ENCODE assay signal across 28 mouse cellular contexts in the genomic region with DNA sequence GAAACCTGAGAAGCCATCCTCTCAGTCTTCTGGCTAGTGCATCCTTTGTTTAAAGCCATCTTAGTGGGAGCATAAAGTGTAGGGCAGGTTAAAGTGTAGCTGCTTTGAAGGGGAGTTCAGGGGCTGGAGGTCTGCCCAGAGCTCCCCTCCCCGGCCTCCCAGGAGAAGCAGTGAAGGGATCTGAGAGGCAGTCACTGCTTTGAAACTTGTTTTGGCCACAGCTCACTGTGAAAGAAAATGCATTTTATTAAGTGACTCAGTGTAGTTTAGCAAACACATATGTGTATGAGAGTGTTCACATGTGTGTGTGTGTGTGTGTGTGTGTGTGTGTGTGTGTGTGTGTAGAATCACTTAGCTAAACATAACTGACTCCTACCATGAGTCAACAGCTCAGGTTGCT.
DNase-seq lines count a peak whose midpoint lies in the region; ATAC-seq and TF ChIP-seq lines count a peak whose summit lies in the region.
"Had no signal": no experiment of that assay in that cellular context is flagged by ENCODE, and none has a peak within 500 bp of the region (broad histone marks: within the 10 kb centered on the region; RNA-seq: fewer than 3 reads in every experiment).

No protein-coding gene starts in this region.

- POLR2A ChIA-PET in Patski (lab: Charles Lee) = no interaction called here

- TF ChIP-seq CTCF in Patski (IDR thresholded peaks at IDR 0.05) = no peak

- WGBS in kidney, embryonic 14.5 days = 30% methylated on average over 1 of the region's 1 CpGs
- WGBS in limb, embryonic 12.5 days = 38% methylated on average over 1 of the region's 1 CpGs
- WGBS in limb, embryonic 10.5 days = 56% methylated on average over 1 of the region's 1 CpGs
- 37% methylated on average over 1 of the region's 1 CpGs for WGBS in embryonic facial prominence, embryonic 14.5 days

- H3K4me3 ChIP-seq in kidney, embryonic 14.5 days (ENCODE audit: low read length) = no peak overlapping the region
- no peak overlapping the region for H3K4me3 ChIP-seq in limb, embryonic 12.5 days (replicated peaks)
- no peak overlapping the region for H3K4me3 ChIP-seq in limb, embryonic 10.5 days
- H3K4me3 ChIP-seq in embryonic facial prominence, embryonic 14.5 days (ENCODE audit: low read depth, low read length) = no peak overlapping the region
- H3K4me3 ChIP-seq: heart, embryonic 13.5 days; hindbrain, embryonic 12.5 days; liver, embryonic 15.5 days; megakaryocyte, embryonic 14.5 days; myocyte; neural tube, embryonic 13.5 days had no signal

- H3K9me3 ChIP-seq in kidney, embryonic 14.5 days (ENCODE audit: control insufficient read depth, low read length) = no peaks in the 10 kb centered on the region
- H3K9me3 ChIP-seq in limb, embryonic 12.5 days = no peaks in the 10 kb centered on the region
- no peaks in the 10 kb centered on the region for H3K9me3 ChIP-seq in limb, embryonic 10.5 days (replicated peaks)
- H3K9me3 ChIP-seq in embryonic facial prominence, embryonic 14.5 days (ENCODE audit: control insufficient read depth, low read length) = no peaks in the 10 kb centered on the region
- H3K9me3 ChIP-seq: heart, embryonic 13.5 days; hindbrain, embryonic 12.5 days; liver, embryonic 15.5 days; neural tube, embryonic 13.5 days had no signal

- CTCF ChIA-PET in Patski (lab: Charles Lee) = interaction anchor here (1.7 kb wide), 1 partner anchor 18 kb away, joined by 5 read pairs; no protein-coding TSS in a partner anchor

- H3K4me2 ChIP-seq in kidney, embryonic 14.5 days (replicated peaks; ENCODE audit: low read depth, low read length) = no peak overlapping the region
- H3K4me2 ChIP-seq in limb, embryonic 12.5 days = no peak overlapping the region
- H3K4me2 ChIP-seq in embryonic facial prominence, embryonic 14.5 days (ENCODE audit: low read depth, low read length) = no peak overlapping the region
- H3K4me2 ChIP-seq: heart, embryonic 13.5 days; hindbrain, embryonic 12.5 days; liver, embryonic 15.5 days; neural tube, embryonic 13.5 days had no signal

- no peaks in the 10 kb centered on the region for H3K27me3 ChIP-seq in kidney, embryonic 14.5 days (ENCODE audit: control insufficient read depth, insufficient read depth, low read length)
- H3K27me3 ChIP-seq in limb, embryonic 12.5 days = no peaks in the 10 kb centered on the region
- H3K27me3 ChIP-seq in limb, embryonic 10.5 days (ENCODE audit: low read depth, poor library complexity, severe bottlenecking) = no peaks in the 10 kb centered on the region
- no peaks in the 10 kb centered on the region for H3K27me3 ChIP-seq in Patski
- no peaks in the 10 kb centered on the region for H3K27me3 ChIP-seq in embryonic facial prominence, embryonic 14.5 days (replicated peaks; ENCODE audit: control insufficient read depth, insufficient read depth, low read length)
- H3K27me3 ChIP-seq: heart, embryonic 13.5 days; liver, embryonic 15.5 days; megakaryocyte, embryonic 14.5 days had no signal

- H3K27ac ChIP-seq in kidney, embryonic 14.5 days (ENCODE audit: low read depth, low read length) = no peak overlapping the region
- peak overlapping the region; percentile 31; the same call in 1 of the 2 replicates for H3K27ac ChIP-seq in limb, embryonic 12.5 days
- no peak overlapping the region for H3K27ac ChIP-seq in limb, embryonic 10.5 days
- no peak overlapping the region for H3K27ac ChIP-seq in embryonic facial prominence, embryonic 14.5 days (replicated peaks; ENCODE audit: low read depth, low read length)
- H3K27ac ChIP-seq: heart, embryonic 13.5 days; hindbrain, embryonic 12.5 days; liver, embryonic 15.5 days; neural tube, embryonic 13.5 days had no signal

- no peak for DNase-seq in kidney, postnatal 25 days
- DNase-seq in limb, embryonic 10.5 days (ENCODE audit: low spot score) = no peak
- DNase-seq in Patski (ENCODE audit: low read depth, low spot score) = peak; percentile 49
- peak; percentile 33 for DNase-seq in embryonic facial prominence, embryonic 14.5 days (ENCODE audit: low spot score)
- DNase-seq in left cerebral cortex, adult 11 months (ENCODE audit: low spot score) = no peak
- DNase-seq: adrenal gland, postnatal 14 days; cerebellum, adult 8-10 months; cerebellum, postnatal 36 days; embryo, embryonic 11 days; gastrocnemius, postnatal 14 days; heart, adult 18-20 months; heart, postnatal 14 days; layer of hippocampus, postnatal 36 days; liver; lung, postnatal 14 days; retina, postnatal 1 day; thymus, postnatal 14 days had no signal

- H3K36me3 ChIP-seq in kidney, embryonic 14.5 days (ENCODE audit: control insufficient read depth, insufficient read depth, low read length) = no peaks in the 10 kb centered on the region
- no peaks in the 10 kb centered on the region for H3K36me3 ChIP-seq in limb, embryonic 12.5 days
- no peaks in the 10 kb centered on the region for H3K36me3 ChIP-seq in limb, embryonic 10.5 days
- H3K36me3 ChIP-seq in embryonic facial prominence, embryonic 14.5 days (ENCODE audit: control insufficient read depth, insufficient read depth, low read length) = 0 out of 2 replicates have a peak, but pooled peaks cover 5% of the 10 kb centered on the region
- H3K36me3 ChIP-seq: hindbrain, embryonic 12.5 days; liver, embryonic 15.5 days; neural tube, embryonic 13.5 days had no signal

- peak; percentile 65; the same call in 1 of the 2 replicates for ATAC-seq in kidney, embryonic 14.5 days (ENCODE audit: low FRiP score, low TSS enrichment)
- ATAC-seq in limb, embryonic 12.5 days (ENCODE audit: insufficient number of reproducible peaks, insufficient read depth, low FRiP score, low TSS enrichment, low read depth) = no peak
- peak; percentile 50 for ATAC-seq in Patski
- peak; percentile 67 for ATAC-seq in embryonic facial prominence, embryonic 14.5 days (ENCODE audit: low read depth)
- ATAC-seq in megakaryocyte-erythroid progenitor cell, adult 5-6 weeks (replicated peaks; ENCODE audit: low FRiP score, low TSS enrichment, poor library complexity, severe bottlenecking) = no peak
- ATAC-seq: intestine, postnatal 0 days; midbrain, embryonic 16.5 days had no signal

- H3K4me1 ChIP-seq in kidney, embryonic 14.5 days (ENCODE audit: control insufficient read depth, insufficient read depth, low read length) = peaks cover 9% of the 10 kb centered on the region; the same call in 1 of the 2 replicates
- peaks cover 40% of the 10 kb centered on the region for H3K4me1 ChIP-seq in limb, embryonic 12.5 days (replicated peaks)
- peaks cover 25% of the 10 kb centered on the region for H3K4me1 ChIP-seq in limb, embryonic 10.5 days
- peaks cover 11% of the 10 kb centered on the region; the same call in 1 of the 2 replicates for H3K4me1 ChIP-seq in embryonic facial prominence, embryonic 14.5 days (ENCODE audit: control insufficient read depth, insufficient read depth, low read length)
- H3K4me1 ChIP-seq: liver, embryonic 15.5 days; megakaryocyte, embryonic 14.5 days had no signal

- in situ Hi-C loops in Patski (cut with MboI; ENCODE audit: low pct_unique_long_range_greater_than_20kb) = no loop called here

- H3K9ac ChIP-seq in kidney, embryonic 14.5 days (ENCODE audit: low read depth, low read length) = no peak overlapping the region
- H3K9ac ChIP-seq in limb, embryonic 12.5 days (replicated peaks) = no peak overlapping the region
- no peak overlapping the region for H3K9ac ChIP-seq in embryonic facial prominence, embryonic 14.5 days (ENCODE audit: low read depth, low read length)
- H3K9ac ChIP-seq: heart, embryonic 13.5 days; hindbrain, embryonic 12.5 days; liver, embryonic 15.5 days; neural tube, embryonic 13.5 days had no signal

Comparison
In these comparisons a context has a peak if more than half of its experiments do, and no peak if none do; other contexts are left out.
1. ATAC-seq: peak in kidney, embryonic 14.5 days (single experiment), Patski (single experiment) and embryonic facial prominence, embryonic 14.5 days (single experiment); none in limb, embryonic 12.5 days (single experiment) and megakaryocyte-erythroid progenitor cell, adult 5-6 weeks (single experiment).
2. DNase-seq: peak in Patski (single experiment) and embryonic facial prominence, embryonic 14.5 days (single experiment); none in kidney, postnatal 25 days (0 of 2), limb, embryonic 10.5 days (single experiment) and left cerebral cortex, adult 11 months (single experiment).